Mouse (Mus musculus): Measurements from ENCODE around the gene Bpi.
A peak's percentile ranks its signal among the peaks of the same experiment; 100 is the strongest.

Bpi gene

GRCm38 (mm10) chr2:158242170-158242896 lies 15.6 kb upstream of the Bpi start:
- no peak for DNase-seq (ENCODE audit: low spot score in 2 of 2)

- no peak for DNase-seq (ENCODE audit: low spot score in 2 of 2)
These were observed 14.6 kb upstream of the Bpi start for GRCm38 (mm10) chr2:158243129-158243870.

DNA sequence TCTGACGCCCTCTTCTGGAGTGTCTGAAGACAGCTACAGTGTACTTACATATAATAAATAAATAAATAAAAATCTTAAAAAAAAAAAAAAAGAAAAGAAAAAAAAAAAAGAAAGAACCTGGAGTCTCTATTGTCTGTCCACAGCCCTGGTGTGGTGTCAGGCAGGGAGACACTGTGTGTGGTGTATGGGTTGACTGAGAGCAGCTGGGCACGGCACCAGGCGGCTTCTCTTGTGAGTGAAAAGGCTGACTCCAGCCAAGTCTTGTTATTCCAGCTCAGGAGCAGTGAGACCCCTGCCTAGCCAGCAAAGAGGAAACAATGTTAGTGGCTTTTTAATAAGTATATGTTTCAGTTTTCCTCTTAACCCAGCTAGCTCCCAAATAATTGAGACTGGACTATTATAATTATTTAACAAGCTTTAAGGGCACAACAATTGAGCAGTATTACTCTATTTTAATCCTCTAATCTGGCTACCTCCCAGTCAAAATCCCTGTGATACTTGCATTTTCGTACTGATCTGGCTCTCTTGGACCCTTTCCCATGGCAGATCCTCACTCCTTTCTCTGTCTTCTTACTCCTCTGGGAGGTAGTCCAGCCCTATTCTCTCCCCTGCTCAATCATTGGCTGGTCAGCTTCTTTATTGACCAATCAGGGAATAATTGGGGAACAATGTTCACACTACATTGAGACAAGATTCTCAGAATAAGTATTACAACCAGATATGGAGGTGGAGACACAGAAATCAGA lies 12.6 kb upstream of the Bpi start:
- no peak for DNase-seq (ENCODE audit: low spot score in 2 of 2)

DNA sequence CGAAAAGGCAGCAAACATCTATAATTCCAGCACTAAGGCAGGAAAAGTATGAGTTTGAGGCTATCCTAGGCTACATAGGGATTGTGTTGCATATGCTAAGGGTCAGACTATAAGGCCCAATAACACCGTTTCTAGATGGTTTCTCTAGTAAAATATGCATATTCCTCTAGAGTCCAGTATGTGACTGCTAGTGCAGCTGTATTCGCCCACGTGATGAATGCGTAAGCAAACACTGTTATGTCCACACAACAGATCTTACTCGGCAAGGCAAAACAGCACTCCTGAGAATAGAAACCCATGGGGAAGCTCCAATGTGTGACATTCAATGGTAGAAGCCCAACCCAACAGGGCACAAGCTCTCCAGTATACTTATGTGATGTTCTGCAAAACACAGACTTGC lies 10.0 kb upstream of the Bpi start:
- no peak for DNase-seq (ENCODE audit: low spot score in 2 of 2)

- no peak for DNase-seq (ENCODE audit: low spot score in 2 of 2)
These were observed 9.6 kb upstream of the Bpi start for GRCm38 (mm10) chr2:158248318-158248717.

- DNase-seq (ENCODE audit: low spot score in 2 of 2), result no peak
These were observed 7.3 kb upstream of the Bpi start for GRCm38 (mm10) chr2:158250558-158250957.

- no peak for DNase-seq (ENCODE audit: low spot score in 2 of 2)
These were observed 4.1 kb upstream of the Bpi start for GRCm38 (mm10) chr2:158253806-158254205.

- no peak for DNase-seq (ENCODE audit: low spot score in 2 of 2)
These were observed 1.0 kb upstream of the Bpi start for GRCm38 (mm10) chr2:158256894-158257293.

GRCm38 (mm10) chr2:158258781-158259180 lies 887 bp downstream of the Bpi start:
- peak; percentile 31 to 67 for DNase-seq (ENCODE audit: low spot score in 2 of 2)

DNA sequence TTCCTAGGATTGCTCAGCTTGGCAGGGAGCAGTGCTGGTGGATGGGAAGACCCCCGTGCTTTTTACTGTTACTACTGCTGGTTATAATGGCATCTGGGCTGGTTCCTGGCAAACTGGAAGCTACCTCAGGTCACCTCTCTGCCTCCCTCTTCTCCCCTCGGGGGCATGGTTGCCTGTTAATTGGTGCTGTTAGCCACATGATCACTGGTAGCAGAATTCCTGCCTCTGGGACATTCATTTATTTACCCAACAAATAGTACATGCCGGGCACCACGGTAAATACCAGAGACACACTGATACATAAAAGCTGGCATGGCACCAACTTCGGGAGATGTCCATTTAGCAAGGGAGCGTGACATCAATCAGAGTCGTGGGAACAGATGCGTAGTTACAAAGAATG lies 1.6 kb downstream of the Bpi start:
- DNase-seq (ENCODE audit: low spot score in 2 of 2), result no peak

DNA sequence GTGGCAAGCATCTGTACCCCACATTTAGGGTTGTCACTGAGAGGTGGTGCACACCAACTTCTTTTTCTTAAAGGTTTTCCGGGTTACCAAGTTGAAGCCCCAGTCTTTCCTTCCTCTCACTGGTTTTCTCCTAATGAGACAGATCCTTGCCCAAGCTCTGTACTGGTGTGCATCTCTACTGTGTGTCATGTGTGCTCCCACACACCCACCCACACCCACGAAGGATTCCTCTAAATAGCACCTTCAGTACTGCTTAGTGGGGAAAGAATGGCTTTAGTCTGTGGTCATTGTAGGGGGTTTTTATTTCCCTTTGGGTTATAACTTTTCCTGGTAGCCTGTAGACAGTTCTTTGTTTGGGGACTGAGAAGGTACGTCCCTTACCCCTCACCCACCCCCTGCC lies 7.0 kb downstream of the Bpi start:
- no peak for DNase-seq (ENCODE audit: low spot score in 2 of 2)

- DNase-seq (ENCODE audit: low spot score in 2 of 2), result no peak
These were observed 12.1 kb downstream of the Bpi start for GRCm38 (mm10) chr2:158270017-158270416.

GRCm38 (mm10) chr2:158273646-158274045 lies 15.8 kb downstream of the Bpi start:
- DNase-seq (ENCODE audit: low spot score in 2 of 2), result peak; percentile 19 to 27

GRCm38 (mm10) chr2:158275349-158275748 lies 17.5 kb downstream of the Bpi start:
- peak in 1 of 2 experiments; percentile 22 for DNase-seq (ENCODE audit: low spot score in 2 of 2)

- DNase-seq (ENCODE audit: low spot score in 2 of 2), result no peak
These were observed 17.9 kb downstream of the Bpi start for GRCm38 (mm10) chr2:158275811-158276210.

- DNase-seq (ENCODE audit: low spot score in 2 of 2), result no peak
These were observed 18.6 kb downstream of the Bpi start for GRCm38 (mm10) chr2:158276451-158276850.

GRCm38 (mm10) chr2:158276878-158277277 lies 19.0 kb downstream of the Bpi start:
- DNase-seq (ENCODE audit: low spot score in 2 of 2), result no peak

- DNase-seq (ENCODE audit: low spot score in 2 of 2), result no peak
These were observed 21.8 kb downstream of the Bpi start for GRCm38 (mm10) chr2:158279656-158280055.

GRCm38 (mm10) chr2:158281497-158282205 lies 23.8 kb downstream of the Bpi start:
- no peak for DNase-seq (ENCODE audit: low spot score in 2 of 2)

GRCm38 (mm10) chr2:158283136-158283535 lies 25.2 kb downstream of the Bpi start:
- DNase-seq (ENCODE audit: low spot score in 2 of 2), result no peak

- DNase-seq (ENCODE audit: low spot score in 2 of 2), result no peak
These were observed 25.9 kb downstream of the Bpi start for GRCm38 (mm10) chr2:158283771-158284170.

- DNase-seq (ENCODE audit: low spot score in 2 of 2), result peak; percentile 24 to 64
These were observed 26.7 kb downstream of the Bpi start for GRCm38 (mm10) chr2:158284571-158284970.

Data from thymus, postnatal 10 days (tissue).